Mouse (Mus musculus) layer of hippocampus, adult 2 months (tissue): ENCODE results near the gene Adamts4. TPM values are rescaled to one million over a fixed set of nuclear protein-coding genes. Genes with fewer than 3 reads are reported as not detected.

Experiments used
- DNase-seq, 2 experiments: peaks; one replicate each; pipeline ENCODE4 v3.0.0; 2022; ENCODE audit warnings: low spot score in 2 of 2
- H3K27ac ChIP-seq: fragments of 200-600 bp; 2 replicates; pipeline ENCODE4 v1.8.1; 2022
- H3K4me3 ChIP-seq: fragments of 200-600 bp; 2 replicates; pipeline ENCODE4 v1.8.1; 2022; ENCODE audit warnings: mild to moderate bottlenecking
- CTCF ChIP-seq: fragments of 200-600 bp; conservative IDR thresholded peaks from 2 replicates; pipeline ENCODE4 v1.8.1; 2022; ENCODE audit warnings: antibody characterized with exemption, mild to moderate bottlenecking, moderate library complexity
- long read RNA-seq, 2 experiments: library from polyadenylated mRNA; stranded (forward); transcript quantifications; one replicate each; pipeline ENCODE4 v2.0.0; 2021; ENCODE audit warnings: borderline mapping rate in 2 of 2
- total RNA-seq, 2 experiments: library from RNA; stranded (reverse); gene quantifications; 2 replicates each; pipeline ENCODE4 v1.2.3; 2021

Adamts4 gene
- 10 to 100 TPM in 1 of 2 experiments, 1 to 10 TPM in 1; 9.6 to 10.9 TPM for total RNA-seq
- long read RNA-seq, experiment 1, full-length matches to known transcripts: 4 of 5 reads
- long read RNA-seq, experiment 1, partial matches to known transcripts: 1 of 5 reads
- long read RNA-seq, experiment 1, other reads (novel, unspliced or antisense): 0 of 5 reads
- long read RNA-seq, experiment 2, full-length matches to known transcripts: 8 of 15 reads
- long read RNA-seq, experiment 2, partial matches to known transcripts: 2 of 15 reads
- long read RNA-seq, experiment 2, other reads (novel, unspliced or antisense): 5 of 15 reads

GRCm38 (mm10) chr1:171249913-171250600, at the start of gene Adamts4:
Gene Adamts4 (plus strand): TSS chr1:171250421.
- H3K4me3 ChIP-seq: peak within 1 kb of the TSS; percentile 47
- DNase-seq: peak; percentile 41 to 58
- TF ChIP-seq CTCF: no peak
- peak within 1 kb of the TSS; percentile 66 for H3K27ac ChIP-seq

GRCm38 (mm10) chr1:171200769-171201168, 49.5 kb upstream of the Adamts4 start:
- Histone ChIP-seq H3K27ac (no peak overlapping the region), H3K4me3 (no peak overlapping the region)
- no peak for DNase-seq
- TF ChIP-seq CTCF: no peak

- TF ChIP-seq CTCF: no peak
- no peak for DNase-seq
- H3K27ac ChIP-seq: no peak overlapping the region
- no peak overlapping the region for H3K4me3 ChIP-seq
Observed at GRCm38 (mm10) chr1:171203471-171204248, 46.6 kb upstream of the Adamts4 start.

- no peak for TF ChIP-seq CTCF
- Histone ChIP-seq H3K4me3 (no peak overlapping the region), H3K27ac (no peak overlapping the region)
- DNase-seq: no peak
Observed at GRCm38 (mm10) chr1:171204249-171204644, 46.0 kb upstream of the Adamts4 start.

GRCm38 (mm10) chr1:171205704-171206493, 44.3 kb upstream of the Adamts4 start:
- no peak for DNase-seq
- H3K4me3 ChIP-seq: no peak overlapping the region
- no peak overlapping the region for H3K27ac ChIP-seq
- TF ChIP-seq CTCF: no peak

GRCm38 (mm10) chr1:171209409-171209808, 40.8 kb upstream of the Adamts4 start:
- TF ChIP-seq CTCF: no peak
- no peak overlapping the region for H3K27ac ChIP-seq
- H3K4me3 ChIP-seq: no peak overlapping the region
- DNase-seq: no peak

- no peak for TF ChIP-seq CTCF
- DNase-seq: no peak
- Histone ChIP-seq H3K27ac (no peak overlapping the region), H3K4me3 (no peak overlapping the region)
Observed at GRCm38 (mm10) chr1:171212854-171213253, 37.4 kb upstream of the Adamts4 start.

GRCm38 (mm10) chr1:171213801-171214496, 36.3 kb upstream of the Adamts4 start, which contains the start of gene Nr1i3:
Gene Nr1i3 (plus strand): TSS chr1:171213970.
- DNase-seq: no peak
- no peak for TF ChIP-seq CTCF
- H3K4me3 ChIP-seq: no peak within 1 kb of the TSS
- H3K27ac ChIP-seq: no peak within 1 kb of the TSS

GRCm38 (mm10) chr1:171216241-171216955, 33.8 kb upstream of the Adamts4 start:
- no peak overlapping the region for H3K27ac ChIP-seq
- no peak for DNase-seq
- TF ChIP-seq CTCF: no peak
- H3K4me3 ChIP-seq: no peak overlapping the region

GRCm38 (mm10) chr1:171220871-171221270, 29.4 kb upstream of the Adamts4 start:
- TF ChIP-seq CTCF: peak; percentile 97
- DNase-seq: peak; percentile 91 to 92
- peak overlapping the region; percentile 87 for H3K27ac ChIP-seq
- H3K4me3 ChIP-seq: peak overlapping the region; percentile 70
